Mouse (Mus musculus) erythroblast, embryonic 14.5 days (primary cell): ENCODE data around the gene Sowaha.

ENCODE experiments used
- GATA1 ChIP-seq: IDR thresholded peaks from 2 replicates; pipeline ENCODE4 v1.6.1; 2012; ENCODE audit warnings: low read length, inconsistent platforms, mixed read lengths
- TAL1 ChIP-seq: IDR thresholded peaks from 3 replicates; pipeline ENCODE4 v1.6.1; 2012; ENCODE audit warnings: low read length, inconsistent platforms, mixed read lengths

DNA sequence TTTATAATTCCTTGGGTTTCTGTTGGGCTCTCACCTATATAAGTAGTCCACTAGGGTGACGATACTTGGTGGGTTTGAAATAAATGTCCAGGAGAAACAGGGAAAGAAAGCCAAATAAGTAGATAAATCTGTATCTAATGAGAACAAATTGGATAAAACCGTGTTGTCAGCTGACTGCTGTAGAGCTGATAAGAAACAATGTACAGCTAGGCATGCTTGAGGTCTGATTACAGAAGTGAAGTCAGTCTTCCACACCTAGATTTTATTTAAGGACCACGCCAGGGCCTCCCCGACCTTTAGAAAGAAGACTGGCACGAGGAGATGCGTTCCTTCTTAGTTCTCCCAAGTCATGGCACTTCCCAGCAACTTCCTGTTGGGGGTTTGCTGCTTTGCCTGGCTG, 47.0 kb downstream of the Sowaha start:
- TF ChIP-seq TAL1 (no peak), GATA1 (no peak; the same call in 1 of the 2 replicates)
